1 mouse cellular context compared by ENCODE assay signal in the genomic region with DNA sequence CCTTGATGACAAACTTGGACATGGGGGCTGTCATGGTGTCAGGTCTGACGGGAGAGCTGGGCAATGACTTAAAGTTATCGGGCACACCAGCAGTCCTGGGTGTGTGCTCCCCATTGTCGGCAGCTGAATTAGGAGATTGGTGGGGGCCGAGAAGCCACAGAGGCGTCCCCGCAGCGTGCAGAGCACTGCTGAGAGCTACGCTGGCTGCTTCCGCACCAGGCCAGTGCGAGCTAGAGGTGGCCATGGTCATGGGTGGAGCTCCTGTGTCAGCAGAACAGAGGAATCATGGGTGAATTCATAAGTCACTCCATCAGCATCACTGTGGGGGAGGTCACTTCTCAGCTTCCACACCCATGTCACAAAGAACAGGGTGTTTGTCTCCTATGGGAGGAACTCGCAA.
A peak's percentile ranks its signal among the peaks of the same experiment; 100 is the strongest.
TF ChIP-seq lines count a peak whose summit lies in the region.

No protein-coding gene starts in this region.

TF ChIP-seq in MEL, 35 proteins besides CTCF, POLR2A, EP300 and RAD21:
- TF ChIP-seq TBP (IDR thresholded peaks at IDR 0.05; ENCODE audit: low read depth, low read length) (peak; percentile 30; the same call in 1 of the 2 replicates), USF1 (IDR thresholded peaks at IDR 0.05; ENCODE audit: low read depth, low read length) (no peak), POLR2AphosphoS5 (IDR thresholded peaks at IDR 0.05; ENCODE audit: borderline replicate concordance, low read depth, low read length) (0 out of 2 replicates have a peak, but pooled peaks have one; percentile 29), TAL1 (IDR thresholded peaks at IDR 0.05; ENCODE audit: low read length) (peak; percentile 37; the same call in 1 of the 2 replicates)
